Mouse (Mus musculus) spleen, postnatal 36 days (tissue): Measurements from ENCODE around the gene Unc45a.
A peak's percentile ranks its signal among the peaks of the same experiment; 100 is the strongest.

Experiments
- DNase-seq, 2 experiments: peaks; one replicate each; pipeline ENCODE4 v3.0.0; 2022; ENCODE audit warnings: low spot score in 2 of 2, mixed read lengths in 1 of 2

The Unc45a gene

DNA sequence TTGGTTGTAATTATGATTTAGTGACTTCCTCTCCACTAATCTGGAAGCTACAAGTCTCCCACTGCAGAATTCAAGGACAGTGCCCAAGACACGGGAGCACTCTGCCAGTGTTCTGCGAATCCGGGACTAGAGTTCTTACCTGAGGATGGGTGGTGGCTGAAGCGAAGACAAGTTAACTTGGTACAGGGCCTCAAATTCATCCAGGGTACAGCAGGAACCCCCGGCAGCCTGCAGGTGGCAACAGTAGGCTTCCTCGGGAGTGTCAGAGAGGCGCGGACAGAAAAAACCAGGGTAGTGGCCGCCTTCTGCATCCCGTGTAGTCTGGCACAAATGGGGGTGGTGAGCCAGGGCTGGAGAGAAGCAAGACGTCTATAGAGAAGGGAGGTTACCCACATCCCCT lies at the start of gene Unc45a:
TSS of gene Unc45a (minus strand) at position 213 of the 400 bp plus-strand sequence.
- peak; percentile 81 to 84 for DNase-seq

- DNase-seq, result peak; percentile 73 to 77
These were observed 47.1 kb upstream of the Unc45a start, which contains the start of gene Fes for GRCm38 (mm10) chr7:80387633-80388543. Gene Fes, minus strand, starts transcription at chr7:80387946.

DNA sequence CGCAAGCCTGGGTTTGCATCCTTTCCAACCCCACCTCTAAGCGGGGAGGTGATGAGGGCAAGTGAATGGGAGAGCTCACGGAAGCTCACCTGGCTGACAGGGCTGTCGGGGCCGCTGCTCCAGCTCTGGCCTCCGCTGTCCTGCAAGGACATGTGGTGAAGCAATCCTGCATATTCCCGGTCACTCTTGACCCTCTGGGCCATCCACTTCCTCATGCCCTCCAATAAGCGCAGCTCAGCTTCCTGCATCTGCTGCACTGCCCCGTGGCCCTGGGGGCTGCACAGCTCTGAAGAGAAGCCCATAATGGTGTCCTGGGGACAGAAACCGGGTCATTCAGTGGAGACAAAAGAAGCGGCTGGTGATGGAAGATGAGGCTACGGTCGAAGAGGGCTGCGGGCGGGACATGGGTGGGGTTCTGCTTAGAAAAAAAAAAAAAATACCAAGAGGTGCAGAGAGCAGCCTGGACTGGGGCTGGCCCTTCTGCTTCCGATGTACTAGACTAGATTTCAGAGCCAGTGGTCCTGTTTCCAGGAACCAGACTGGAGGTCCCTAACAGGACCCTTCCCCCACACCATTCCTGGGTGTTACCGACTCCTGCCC lies 46.3 kb upstream of the Unc45a start:
- DNase-seq, result peak; percentile 39 to 45

GRCm38 (mm10) chr7:80386235-80386930 lies 45.6 kb upstream of the Unc45a start:
- DNase-seq, result peak; percentile 86 to 89

GRCm38 (mm10) chr7:80382919-80383318 lies 42.1 kb upstream of the Unc45a start:
- DNase-seq, result no peak

- no peak for DNase-seq
These were observed 38.7 kb upstream of the Unc45a start for GRCm38 (mm10) chr7:80379531-80379930.

DNA sequence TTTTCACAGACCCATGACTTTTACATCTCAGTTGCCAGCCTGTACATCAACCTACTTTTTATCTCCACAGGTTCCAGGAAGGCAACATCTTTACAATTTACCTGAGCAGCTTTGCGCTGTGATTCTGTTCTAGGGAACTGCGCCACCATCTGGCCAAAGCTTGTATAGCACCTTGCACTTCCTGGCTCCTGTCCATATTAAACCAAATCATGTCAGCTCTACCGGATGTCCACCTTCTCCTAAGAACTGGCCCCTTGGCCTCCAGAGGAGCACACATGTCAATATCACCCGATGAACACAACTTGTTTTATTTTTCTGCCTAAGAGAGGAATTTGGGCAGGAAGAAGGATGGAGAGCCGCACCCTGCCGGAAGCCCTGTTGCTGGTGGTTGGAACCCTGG lies 36.7 kb upstream of the Unc45a start:
- peak; percentile 43 to 53 for DNase-seq

- DNase-seq, result no peak
These were observed 35.4 kb upstream of the Unc45a start for GRCm38 (mm10) chr7:80376192-80376591.

- peak in 1 of 2 experiments; percentile 41 for DNase-seq
These were observed 34.7 kb upstream of the Unc45a start for GRCm38 (mm10) chr7:80375376-80376039.

DNA sequence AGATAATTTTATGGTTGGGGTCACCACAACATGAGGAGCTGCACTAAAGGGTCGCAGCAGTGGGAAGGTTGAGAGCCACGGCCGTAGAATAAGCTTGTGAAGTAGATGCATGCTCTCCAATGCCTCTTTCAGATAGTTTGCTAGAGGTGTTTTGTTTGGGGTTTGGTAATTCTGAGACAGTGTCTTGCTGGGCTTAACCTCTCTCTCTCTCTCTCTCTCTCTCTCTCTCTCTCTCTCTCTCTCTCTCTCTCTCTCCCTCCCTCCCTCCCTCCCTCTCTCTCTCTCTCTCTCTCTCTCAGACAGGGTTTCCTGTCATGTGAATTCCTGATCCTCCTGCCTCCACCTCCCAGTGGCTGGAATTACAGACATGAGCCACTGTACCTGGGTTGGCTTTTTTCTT lies 33.9 kb upstream of the Unc45a start:
- DNase-seq, result no peak

DNA sequence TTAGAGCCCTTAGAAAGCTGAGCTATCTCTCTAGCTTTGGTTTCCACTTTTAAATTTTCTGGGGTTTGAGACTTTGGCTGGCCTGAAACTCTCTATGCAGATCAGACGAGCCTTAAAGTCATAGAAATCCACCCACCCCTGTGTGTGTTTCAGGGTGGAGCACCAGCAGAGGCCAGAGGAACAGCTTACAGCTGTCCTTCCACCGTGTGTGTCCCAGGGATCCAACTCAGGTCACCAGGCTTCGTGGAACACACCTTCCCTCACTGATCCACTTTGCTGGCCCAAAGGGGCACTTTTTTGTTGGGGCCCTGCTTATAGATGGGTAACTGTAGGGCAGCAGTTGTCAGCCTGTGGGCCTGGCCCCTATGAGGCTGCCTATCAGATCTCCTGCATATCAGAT lies 33.5 kb upstream of the Unc45a start:
- no peak for DNase-seq

DNA sequence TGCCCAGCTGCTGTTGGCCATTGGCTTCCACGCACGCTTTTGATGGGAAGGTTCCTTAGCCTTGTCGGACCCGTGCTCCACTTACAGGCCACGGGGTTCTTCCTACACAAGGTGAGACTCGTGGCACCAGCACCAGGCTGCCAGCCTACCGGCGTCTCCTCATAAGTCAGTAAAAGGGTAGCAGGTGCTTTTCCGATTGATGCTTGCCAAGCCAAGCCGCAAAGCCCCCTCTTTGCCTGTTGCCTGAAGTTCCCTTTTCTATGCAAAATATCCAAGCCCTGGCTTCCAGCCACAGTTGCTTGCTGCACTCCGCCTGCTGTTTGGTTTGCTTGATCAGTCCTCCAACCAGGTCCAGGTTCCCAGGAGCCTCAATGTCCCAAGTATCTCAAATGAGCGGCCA lies 33.0 kb upstream of the Unc45a start:
- DNase-seq, result peak; percentile 60 to 61

GRCm38 (mm10) chr7:80373352-80373751 lies 32.5 kb upstream of the Unc45a start:
- no peak for DNase-seq

DNA sequence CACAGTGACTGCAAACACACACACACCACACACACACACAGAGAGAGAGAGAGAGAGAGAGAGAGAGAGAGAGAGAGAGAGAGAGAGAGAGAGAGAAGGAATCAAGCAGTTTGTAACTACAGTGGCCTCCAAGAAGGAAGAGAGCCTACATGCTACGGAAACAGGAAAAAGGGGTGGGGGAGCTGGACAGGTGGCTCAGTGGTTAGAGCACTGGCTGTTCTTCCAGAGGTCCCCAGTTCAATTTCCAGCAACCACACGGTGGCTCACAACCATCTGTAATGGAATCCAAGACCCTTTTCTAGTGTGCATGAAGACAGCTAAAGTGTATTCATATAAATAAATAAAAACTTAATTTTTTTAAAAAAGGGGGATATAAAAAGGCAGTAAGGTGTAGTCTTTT lies 31.9 kb upstream of the Unc45a start:
- DNase-seq, result no peak

DNA sequence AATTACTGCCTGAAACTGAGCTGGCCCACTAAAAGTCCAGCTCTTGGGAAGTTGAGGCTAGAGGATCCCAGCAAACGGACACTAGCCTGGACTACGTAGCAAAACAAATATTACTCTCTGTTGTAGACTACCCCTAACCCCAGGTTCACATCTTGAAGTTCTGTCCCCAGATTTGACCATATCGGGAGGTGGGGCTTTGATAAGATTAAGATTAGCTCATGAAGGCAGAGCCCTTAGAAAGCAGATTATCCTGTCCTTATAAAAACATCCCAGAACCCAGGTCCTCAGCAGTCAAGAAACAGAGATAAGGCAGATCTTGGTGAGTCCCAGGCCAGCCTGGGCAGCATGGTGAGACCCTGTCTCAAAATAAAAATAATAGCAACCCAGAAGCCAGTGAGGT lies 31.4 kb upstream of the Unc45a start:
- DNase-seq, result no peak

DNA sequence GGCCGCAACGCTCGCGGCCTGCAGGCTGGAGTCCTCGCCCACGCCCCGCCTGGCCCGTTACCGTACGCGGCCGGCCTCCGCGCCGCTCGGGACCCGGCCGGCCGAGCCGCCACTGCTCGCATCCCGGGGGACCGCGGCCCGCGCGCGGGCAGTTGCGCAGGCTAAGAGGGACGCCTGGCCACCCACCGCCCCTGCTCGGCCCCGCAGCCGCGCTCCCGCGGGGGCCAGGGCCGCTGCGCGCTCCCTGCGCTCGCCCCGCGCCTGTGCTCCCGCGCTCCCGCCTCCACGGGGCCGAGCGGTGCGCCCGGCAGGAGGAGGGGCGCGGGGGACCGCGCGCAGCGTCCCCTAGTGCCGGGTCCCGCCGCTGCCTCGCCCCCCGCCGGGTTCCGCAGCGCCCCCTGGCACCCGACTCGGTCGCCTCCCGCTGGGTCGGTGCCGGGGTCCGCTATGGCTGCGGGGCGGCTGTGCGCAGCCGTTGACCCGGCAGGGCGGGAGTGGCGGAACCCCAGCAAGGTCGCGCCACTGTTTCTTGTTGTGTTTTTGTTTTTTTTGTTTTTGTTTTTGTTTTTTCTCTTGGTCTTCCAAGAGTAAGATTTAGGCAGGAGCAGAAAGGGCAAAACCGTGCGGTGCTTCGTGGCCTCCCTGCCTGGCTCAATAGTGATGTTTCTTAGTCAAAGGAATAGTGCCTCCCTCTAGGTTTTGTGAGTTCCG lies 30.4 kb upstream of the Unc45a start, which contains the start of gene Man2a2:
TSS of gene Man2a2 (minus strand) at position 335 of the 711 bp plus-strand sequence.
- peak; percentile 70 to 76 for DNase-seq

DNA sequence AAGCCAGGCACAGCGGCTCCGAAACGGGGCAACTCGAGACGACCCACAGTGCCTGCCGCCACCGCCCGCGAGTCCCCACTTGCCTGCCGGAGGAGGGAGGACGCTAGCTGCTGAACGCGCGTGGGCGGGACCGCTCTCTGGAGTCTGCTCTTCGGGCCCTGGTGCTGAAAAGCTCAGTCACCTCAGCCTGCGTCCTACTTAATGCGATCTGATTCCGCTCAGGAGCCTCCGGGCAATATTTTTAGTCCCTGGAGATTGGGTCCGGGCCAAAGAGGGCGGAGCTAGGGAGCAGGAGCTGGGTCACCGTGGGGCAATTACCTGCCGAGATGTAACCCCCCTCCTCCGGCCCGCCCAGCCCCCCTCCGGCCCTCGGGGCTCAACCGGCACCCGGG lies 29.8 kb upstream of the Unc45a start:
- DNase-seq, result peak; percentile 85

- no peak for DNase-seq
These were observed 29.2 kb upstream of the Unc45a start for GRCm38 (mm10) chr7:80369967-80370431.

- no peak for DNase-seq
These were observed 28.7 kb upstream of the Unc45a start for GRCm38 (mm10) chr7:80369461-80369860.

- peak in 1 of 2 experiments; percentile 47 for DNase-seq
These were observed 28.0 kb upstream of the Unc45a start for GRCm38 (mm10) chr7:80368635-80369421.
